Mouse (Mus musculus) heart, embryonic 11.5 days (tissue): ENCODE measurements around the gene Pgap2. TPM values are rescaled to one million over a fixed set of nuclear protein-coding genes. Genes with fewer than 3 reads are reported as not detected.

Experiments
- ATAC-seq: fragments of 200-750 bp; cut with Nextera tagmentation; replicated peaks from 2 replicates; pipeline ENCODE4 v1.8.0; 2017; ENCODE audit warnings: moderate library complexity; ENCODE audit not compliant: insufficient number of reproducible peaks, low FRiP score, low TSS enrichment
- H3K27ac ChIP-seq: fragments of 300-500 bp; sonication (generic); 2 replicates; pipeline ENCODE4 v1.5.1; 2014; ENCODE audit warnings: mild to moderate bottlenecking, low read depth, low read length
- H3K27me3 ChIP-seq: fragments of 300-500 bp; sonication (generic); 2 replicates; pipeline ENCODE4 v1.6.1; 2014; ENCODE audit warnings: mild to moderate bottlenecking, low read length, mixed read lengths; ENCODE audit not compliant: control insufficient read depth, insufficient read depth
- H3K36me3 ChIP-seq: fragments of 300-500 bp; sonication (generic); 2 replicates; pipeline ENCODE4 v1.6.1; 2014; ENCODE audit warnings: mild to moderate bottlenecking, low read length, moderate library complexity, mixed read lengths; ENCODE audit not compliant: control insufficient read depth, insufficient read depth
- H3K4me1 ChIP-seq: fragments of 300-500 bp; sonication (generic); 2 replicates; pipeline ENCODE4 v1.6.1; 2014; ENCODE audit warnings: low read length; ENCODE audit not compliant: control insufficient read depth, insufficient read depth
- H3K4me2 ChIP-seq: fragments of 300-500 bp; sonication (generic); 2 replicates; pipeline ENCODE4 v1.6.1; 2014; ENCODE audit warnings: mild to moderate bottlenecking, moderate library complexity
- H3K4me3 ChIP-seq: fragments of 300-500 bp; sonication (generic); 2 replicates; pipeline ENCODE4 v1.5.1; 2014; ENCODE audit warnings: low read depth, low read length
- H3K9ac ChIP-seq: fragments of 300-500 bp; sonication (generic); 2 replicates; pipeline ENCODE4 v1.6.1; 2014; ENCODE audit warnings: mild to moderate bottlenecking, low read depth, low read length, moderate library complexity
- H3K9me3 ChIP-seq: fragments of 300-500 bp; sonication (generic); replicated peaks from 2 replicates; pipeline ENCODE4 v1.6.1; 2016; ENCODE audit warnings: low read length; ENCODE audit not compliant: control insufficient read depth
- WGBS: fragments of 180-500 bp; shearing (Covaris S2); extraction: QIAGEN DNeasy Blood & Tissue Kit; methylation state at CpG from one replicate; pipeline ENCODE4 v1.1.7; 2014; ENCODE audit not compliant: insufficient replicate concordance; 5-methylcytosine and 5-hydroxymethylcytosine counted together
- polyA plus RNA-seq: library from polyadenylated mRNA; unstranded; fragments of >200 nt; fragmentation: Nextera tagmentation; extraction: Ambion mirVana; gene quantifications from 2 replicates; pipeline ENCODE4 v1.2.1, GENCODE M21; 2014

Pgap2 gene
- 52.0 and 53.5 TPM in 2 replicates for polyA plus RNA-seq

DNA sequence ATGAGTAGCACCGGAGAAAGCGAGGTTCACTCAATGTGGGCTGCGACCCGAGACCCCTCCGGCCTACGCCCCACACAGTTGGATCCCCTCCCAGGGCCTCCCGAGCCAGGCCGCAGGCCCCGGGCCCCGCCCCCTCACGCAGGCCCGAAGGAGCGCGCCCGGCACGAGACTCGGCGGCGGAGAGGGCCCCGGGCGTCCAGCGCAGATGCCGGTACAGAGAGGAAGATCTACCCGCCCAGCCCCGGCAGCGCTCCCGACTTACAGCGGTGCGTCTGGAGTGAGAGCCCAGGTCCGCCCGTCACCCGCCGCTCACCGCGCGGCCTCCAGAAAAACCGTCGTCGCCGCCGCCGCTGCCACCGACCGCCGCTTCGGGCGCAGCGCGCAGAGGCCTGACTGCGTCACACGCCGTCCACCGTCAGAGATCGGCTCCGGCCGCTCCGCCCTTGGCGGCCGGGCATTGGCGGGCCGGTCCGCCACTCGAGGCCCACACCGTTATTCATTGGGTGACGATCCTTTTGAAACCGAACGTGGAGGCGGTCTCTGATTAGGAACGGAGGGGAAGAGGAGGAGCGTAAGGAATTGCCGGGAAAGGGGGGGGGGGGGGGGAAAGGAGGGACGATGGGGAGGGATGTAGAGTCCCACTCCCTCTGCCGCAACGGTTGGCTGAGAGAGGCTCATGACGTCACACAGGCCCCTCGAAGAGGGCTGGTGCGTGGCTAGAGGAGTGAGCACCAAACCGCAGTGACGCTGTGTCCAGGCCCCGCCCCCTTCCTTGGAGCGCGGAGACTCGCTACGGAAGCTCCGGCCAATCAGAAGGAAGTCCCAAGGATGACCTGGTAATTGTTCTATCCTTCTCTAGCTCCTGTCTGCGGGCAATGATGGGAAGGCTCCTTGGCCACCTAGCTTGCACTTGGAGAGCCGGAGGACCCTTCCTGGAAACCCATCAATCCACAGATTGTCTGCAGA lies at the start of gene Pgap2, which contains the start of gene Nup98:
Gene Pgap2, plus strand, starts transcription at position 453 of the 966 bp plus-strand sequence.
Gene Nup98, minus strand, starts transcription at position 421 of the 966 bp plus-strand sequence.
- peak within 1 kb of the TSS; percentile 94 for H3K27ac ChIP-seq
- no peaks in the 10 kb centered on the region for H3K9me3 ChIP-seq
- H3K4me1 ChIP-seq, result peaks cover 7% of the 10 kb centered on the region; the same call in 1 of the 2 replicates
- H3K4me2 ChIP-seq, result peak within 1 kb of the TSS; percentile 94
- WGBS, result under 1% methylated on average over 73 of the region's 87 CpGs
- peak within 1 kb of the TSS; percentile 92 for H3K9ac ChIP-seq
- ATAC-seq, result peak; percentile 99
- H3K27me3 ChIP-seq, result no peaks in the 10 kb centered on the region
- H3K36me3 ChIP-seq, result no peaks in the 10 kb centered on the region
- H3K4me3 ChIP-seq, result peak within 1 kb of the TSS; percentile 89

DNA sequence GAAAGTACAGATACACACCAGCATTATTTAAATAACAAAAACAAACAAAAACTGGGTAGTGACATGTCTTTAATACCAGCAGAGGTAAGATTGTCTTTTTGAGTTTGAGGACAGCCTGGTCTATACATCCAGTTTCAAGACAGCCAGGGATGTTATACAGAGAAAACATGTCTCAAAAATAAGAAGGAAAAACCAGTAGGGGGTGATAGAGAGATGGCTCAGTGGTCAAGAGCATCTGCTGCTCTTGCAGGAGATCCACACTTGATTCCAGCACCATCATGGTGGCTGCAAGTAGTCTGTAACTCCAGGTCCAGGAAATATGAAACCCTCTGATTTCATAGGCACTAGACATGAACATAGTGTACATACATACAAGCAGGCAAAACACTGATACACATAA lies 39.7 kb upstream of the Pgap2 start:
- H3K9me3 ChIP-seq, result no peaks in the 10 kb centered on the region
- no peak overlapping the region for H3K9ac ChIP-seq
- no peak for ATAC-seq
- H3K4me2 ChIP-seq, result no peak overlapping the region
- H3K36me3 ChIP-seq, result peaks cover 4% of the 10 kb centered on the region
- no peak overlapping the region for H3K27ac ChIP-seq
- no peaks in the 10 kb centered on the region for H3K4me1 ChIP-seq
- H3K27me3 ChIP-seq, result no peaks in the 10 kb centered on the region
- H3K4me3 ChIP-seq, result no peak overlapping the region

DNA sequence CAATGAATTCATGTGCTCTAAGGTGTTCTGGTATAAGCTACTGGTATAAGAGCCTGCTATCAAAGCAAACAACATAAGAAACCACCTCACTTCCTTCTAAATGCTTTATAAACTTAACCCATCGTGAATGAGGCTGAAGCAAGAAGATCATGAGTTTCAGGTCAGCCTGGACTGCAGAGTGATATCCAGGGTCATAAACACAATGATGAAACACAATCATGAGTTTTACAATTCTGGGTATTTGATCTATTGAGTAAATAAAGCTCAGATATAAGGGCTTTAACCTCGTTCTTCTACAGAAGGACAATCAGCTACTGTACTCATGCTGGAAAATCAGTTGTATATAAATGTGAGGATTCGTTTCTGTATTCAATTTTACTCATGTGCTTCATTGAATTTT lies 26.2 kb upstream of the Pgap2 start:
- no peak for ATAC-seq
- H3K4me2 ChIP-seq, result no peak overlapping the region
- H3K4me3 ChIP-seq, result no peak overlapping the region
- no peaks in the 10 kb centered on the region for H3K27me3 ChIP-seq
- H3K27ac ChIP-seq, result no peak overlapping the region
- no peaks in the 10 kb centered on the region for H3K9me3 ChIP-seq
- H3K9ac ChIP-seq, result no peak overlapping the region
- WGBS, result 91% methylated on average over 3 of the region's 3 CpGs
- peaks cover 28% of the 10 kb centered on the region for H3K36me3 ChIP-seq
- H3K4me1 ChIP-seq, result no peaks in the 10 kb centered on the region

DNA sequence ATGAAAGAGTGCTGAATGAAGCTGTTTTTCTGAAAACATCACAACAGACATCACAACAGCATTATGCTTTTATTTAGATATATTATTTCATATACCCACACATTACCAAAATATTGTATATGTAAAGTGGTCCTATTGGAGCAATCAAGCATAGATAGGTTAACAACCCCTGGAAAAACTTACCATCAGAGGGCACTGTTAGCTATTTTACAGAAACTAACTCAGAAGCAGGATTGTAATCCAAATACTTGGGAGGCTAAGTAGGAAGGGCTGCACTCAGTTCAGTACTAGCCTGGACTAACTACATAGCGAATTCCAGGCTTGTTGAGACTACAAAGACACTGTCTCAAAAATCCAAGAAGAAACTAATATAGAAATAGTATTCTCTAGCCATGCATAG lies 17.7 kb upstream of the Pgap2 start:
- Histone ChIP-seq H3K9me3 (no peaks in the 10 kb centered on the region), H3K4me2 (no peak overlapping the region), H3K27ac (no peak overlapping the region), H3K4me1 (no peaks in the 10 kb centered on the region), H3K36me3 (peaks cover 21% of the 10 kb centered on the region), H3K9ac (no peak overlapping the region), H3K27me3 (no peaks in the 10 kb centered on the region), H3K4me3 (no peak overlapping the region)
- 78% methylated on average over 1 of the region's 1 CpGs for WGBS
- ATAC-seq, result no peak

DNA sequence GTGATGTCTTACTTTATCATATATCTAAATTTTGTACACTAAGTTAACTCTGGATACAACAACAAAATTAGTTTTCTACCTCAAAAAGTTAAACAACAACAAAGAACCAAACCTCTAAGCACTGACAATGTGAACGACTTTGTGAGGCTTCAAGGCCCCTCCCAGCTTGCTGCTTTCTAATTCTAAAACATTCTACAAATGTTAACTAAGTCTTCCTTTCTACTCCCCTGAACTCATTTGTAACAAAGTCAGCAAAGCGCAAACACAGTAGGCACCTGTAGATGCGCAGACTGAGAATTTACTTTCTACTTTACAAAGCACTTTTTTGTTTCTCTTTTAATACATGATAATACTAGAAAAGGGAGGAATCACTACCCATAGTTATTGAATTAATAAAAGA lies 9.4 kb upstream of the Pgap2 start:
- no peak overlapping the region for H3K4me3 ChIP-seq
- H3K4me1 ChIP-seq, result peaks cover under 1% of the 10 kb centered on the region; the same call in 1 of the 2 replicates
- no peak overlapping the region for H3K4me2 ChIP-seq
- ATAC-seq, result no peak
- H3K27me3 ChIP-seq, result no peaks in the 10 kb centered on the region
- H3K9me3 ChIP-seq, result no peaks in the 10 kb centered on the region
- no peak overlapping the region for H3K9ac ChIP-seq
- H3K27ac ChIP-seq, result no peak overlapping the region
- 90% methylated on average over 3 of the region's 3 CpGs for WGBS
- no peaks in the 10 kb centered on the region for H3K36me3 ChIP-seq

DNA sequence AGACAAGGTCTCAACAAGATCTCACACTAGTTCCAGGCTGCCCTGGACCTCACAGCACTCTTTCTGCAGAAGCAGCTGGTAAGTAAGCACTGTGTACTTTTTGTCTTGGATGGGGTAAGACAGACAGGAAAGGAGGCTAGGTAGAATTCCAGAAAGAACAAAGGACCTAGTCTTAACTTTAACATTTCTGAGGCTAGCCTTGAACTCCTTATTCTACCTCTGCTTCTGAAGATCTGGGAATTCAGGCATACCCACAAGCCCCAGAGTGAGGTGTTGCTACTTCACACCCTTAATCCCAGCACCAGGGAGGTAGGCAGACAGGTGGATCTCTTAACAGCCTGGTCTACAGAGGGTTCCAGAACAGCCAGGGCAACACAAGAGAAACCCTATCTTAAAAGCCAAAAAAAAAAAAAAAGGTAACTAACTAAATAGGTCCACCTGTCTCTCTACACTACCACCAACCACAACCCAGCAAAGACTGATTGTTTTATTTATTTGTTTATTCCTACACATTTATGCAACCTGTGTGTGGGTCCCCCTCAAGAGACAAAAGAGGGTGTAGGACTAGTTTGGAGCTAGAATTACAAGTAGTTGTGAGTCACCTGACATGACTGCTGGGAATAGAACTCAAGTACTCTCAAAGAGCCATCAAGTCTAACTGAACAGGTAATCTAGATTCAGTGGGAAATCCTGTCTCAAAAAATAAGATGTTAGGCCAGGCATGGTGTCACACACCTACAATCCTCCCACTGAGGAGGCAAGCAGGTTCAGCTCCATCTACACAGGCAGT lies 8.8 kb upstream of the Pgap2 start:
- Histone ChIP-seq H3K4me1 (peaks cover 3% of the 10 kb centered on the region; the same call in 1 of the 2 replicates), H3K27ac (no peak overlapping the region), H3K27me3 (no peaks in the 10 kb centered on the region), H3K36me3 (no peaks in the 10 kb centered on the region), H3K9me3 (no peaks in the 10 kb centered on the region), H3K4me3 (no peak overlapping the region), H3K4me2 (no peak overlapping the region), H3K9ac (no peak overlapping the region)
- no peak for ATAC-seq

DNA sequence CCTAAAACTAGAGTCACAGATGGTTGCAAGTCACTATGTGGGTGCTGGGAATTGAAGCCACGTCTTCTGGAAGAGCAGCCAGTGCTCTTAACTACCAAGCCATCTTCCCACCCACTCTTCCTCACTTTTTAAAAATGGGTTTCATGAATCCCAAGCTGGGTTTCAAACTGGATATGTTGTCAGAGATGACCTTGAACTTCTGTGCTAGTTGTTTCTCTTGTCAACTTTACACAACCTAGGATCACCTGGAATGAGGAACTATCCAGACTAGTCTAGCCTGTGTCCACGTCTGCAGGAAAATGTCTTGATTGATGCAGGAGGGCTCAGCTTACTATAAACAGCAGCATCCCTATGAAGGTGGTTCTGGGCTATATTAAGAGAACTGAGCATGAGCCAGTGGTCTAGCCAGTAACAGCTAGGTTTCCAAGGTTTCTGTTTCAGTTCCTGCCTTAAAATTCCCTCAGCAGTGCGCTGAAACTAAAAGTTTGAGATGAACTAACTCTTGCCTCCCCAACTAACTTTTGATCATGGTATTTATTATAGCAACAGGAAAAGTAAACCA lies 5.6 kb upstream of the Pgap2 start:
- Histone ChIP-seq H3K36me3 (no peaks in the 10 kb centered on the region), H3K4me2 (no peak overlapping the region; the same call in 1 of the 2 replicates), H3K27ac (no peak overlapping the region), H3K4me1 (peaks cover 7% of the 10 kb centered on the region; the same call in 1 of the 2 replicates), H3K9me3 (no peaks in the 10 kb centered on the region), H3K9ac (no peak overlapping the region), H3K27me3 (no peaks in the 10 kb centered on the region), H3K4me3 (no peak overlapping the region)
- ATAC-seq, result no peak
- WGBS, result 84% methylated on average over 3 of the region's 3 CpGs

DNA sequence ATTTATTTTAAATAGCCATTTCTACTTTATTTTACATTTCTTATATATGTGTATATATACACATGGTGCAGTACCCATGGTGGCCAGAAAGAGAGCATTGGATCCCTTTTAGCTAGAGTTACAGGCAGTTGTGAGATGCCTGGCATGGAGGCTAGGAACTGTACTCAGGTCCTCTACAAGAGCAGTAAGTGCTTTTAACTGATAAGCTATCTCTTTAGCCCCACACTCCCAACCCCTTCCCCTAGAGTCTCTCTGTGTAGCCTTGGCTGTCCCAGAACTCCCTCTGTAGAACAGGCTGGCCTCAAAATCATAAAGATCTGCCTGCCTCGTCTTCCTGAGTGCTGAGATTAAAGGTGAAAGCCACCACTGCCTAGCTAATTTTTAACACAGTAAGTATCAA lies 4.4 kb upstream of the Pgap2 start:
- no peak overlapping the region for H3K4me3 ChIP-seq
- 36% methylated on average over 1 of the region's 1 CpGs for WGBS
- H3K36me3 ChIP-seq, result no peaks in the 10 kb centered on the region
- no peak overlapping the region for H3K9ac ChIP-seq
- no peaks in the 10 kb centered on the region for H3K27me3 ChIP-seq
- H3K9me3 ChIP-seq, result no peaks in the 10 kb centered on the region
- no peak overlapping the region for H3K4me2 ChIP-seq
- no peak overlapping the region for H3K27ac ChIP-seq
- no peak for ATAC-seq
- H3K4me1 ChIP-seq, result peaks cover 7% of the 10 kb centered on the region; the same call in 1 of the 2 replicates
